Mouse (Mus musculus): ENCODE measurements around the gene Bnip1. TPM values are rescaled to one million over a fixed set of nuclear protein-coding genes. Genes with fewer than 3 reads are reported as not detected.

Gene Bnip1
- polyA plus RNA-seq, 2 experiments from 2014 or later: 32.6 to 41.1 TPM

- peak; percentile 32 for ATAC-seq
Measured at GRCm38 (mm10) chr17:26794744-26795143, 13.9 kb downstream of the Bnip1 start.

GRCm38 (mm10) chr17:26795386-26795785, 14.5 kb downstream of the Bnip1 start:
- ATAC-seq: no peak

- no peak for ATAC-seq
Measured at GRCm38 (mm10) chr17:26797379-26798128, 16.7 kb downstream of the Bnip1 start.

GRCm38 (mm10) chr17:26802886-26803285, 22.0 kb downstream of the Bnip1 start:
- no peak for ATAC-seq

GRCm38 (mm10) chr17:26812607-26813006, 31.7 kb downstream of the Bnip1 start:
- ATAC-seq: no peak

- ATAC-seq: no peak
Measured at GRCm38 (mm10) chr17:26813497-26813896, 32.6 kb downstream of the Bnip1 start.

- no peak for ATAC-seq
Measured at GRCm38 (mm10) chr17:26816810-26817209, 35.9 kb downstream of the Bnip1 start.

GRCm38 (mm10) chr17:26817776-26818175, 36.9 kb downstream of the Bnip1 start:
- no peak for ATAC-seq

GRCm38 (mm10) chr17:26826131-26826530, 45.3 kb downstream of the Bnip1 start:
- no peak for ATAC-seq

- no peak for ATAC-seq
Measured at GRCm38 (mm10) chr17:26833806-26834205, 52.9 kb downstream of the Bnip1 start.

GRCm38 (mm10) chr17:26834302-26834965, 53.6 kb downstream of the Bnip1 start:
- ATAC-seq: no peak

- no peak for ATAC-seq
Measured at GRCm38 (mm10) chr17:26834966-26835755, 54.3 kb downstream of the Bnip1 start.

GRCm38 (mm10) chr17:26835956-26836355, 55.1 kb downstream of the Bnip1 start:
- ATAC-seq: no peak

- no peak for ATAC-seq
Measured at GRCm38 (mm10) chr17:26836377-26836776, 55.5 kb downstream of the Bnip1 start.

- no peak for ATAC-seq
Measured at GRCm38 (mm10) chr17:26836786-26837545, 56.1 kb downstream of the Bnip1 start.

GRCm38 (mm10) chr17:26837546-26837985, 56.7 kb downstream of the Bnip1 start:
- ATAC-seq: no peak

- no peak for ATAC-seq
Measured at GRCm38 (mm10) chr17:26838191-26838910, 57.5 kb downstream of the Bnip1 start.

- ATAC-seq: no peak
Measured at GRCm38 (mm10) chr17:26838911-26839717, 58.2 kb downstream of the Bnip1 start.

- no peak for ATAC-seq
Measured at GRCm38 (mm10) chr17:26839718-26840438, 59.0 kb downstream of the Bnip1 start.

GRCm38 (mm10) chr17:26840439-26840780, 59.5 kb downstream of the Bnip1 start:
- ATAC-seq: no peak
